Mouse (Mus musculus): Measurements from ENCODE around the gene Clec4g.
A peak's percentile ranks its signal among the peaks of the same experiment; 100 is the strongest.
"Not testable (repeated sequence)": the region's sequence is repeated elsewhere in the genome, so short reads cannot be mapped to it uniquely, and the experiment has no call there.

Gene Clec4g

GRCm38 (mm10) chr8:3720551-3720950, at the start of gene Clec4g:
TSS of gene Clec4g (minus strand) at chr8:3720651.
- no peak for DNase-seq

DNA sequence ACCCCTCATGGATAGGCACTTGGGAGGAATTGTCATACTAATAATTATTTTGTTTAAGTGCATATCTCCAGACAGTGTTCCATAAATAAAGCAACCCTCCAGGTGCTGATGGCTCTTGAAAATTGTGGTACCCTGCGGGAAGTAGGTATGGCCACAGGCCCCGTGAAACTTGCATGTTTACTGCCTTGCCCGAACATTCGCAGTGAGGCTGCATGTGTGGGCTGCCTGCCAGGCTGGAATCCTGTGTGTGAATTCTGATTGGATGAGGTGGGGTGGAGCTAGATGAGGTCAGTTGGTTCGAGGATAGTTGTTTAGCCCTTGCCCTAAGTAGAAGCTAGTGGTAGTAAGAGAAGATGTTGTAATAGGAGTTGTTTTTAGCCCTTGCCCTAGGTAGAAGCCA, 48.2 kb upstream of the Clec4g start:
- DNase-seq, result not testable (repeated sequence)

GRCm38 (mm10) chr8:3754261-3754850, 33.9 kb upstream of the Clec4g start:
- peak; percentile 38 for DNase-seq

GRCm38 (mm10) chr8:3748761-3749160, 28.3 kb upstream of the Clec4g start, which contains the start of gene Cd209a:
TSS of gene Cd209a (minus strand) at chr8:3748984.
- DNase-seq, result no peak

DNA sequence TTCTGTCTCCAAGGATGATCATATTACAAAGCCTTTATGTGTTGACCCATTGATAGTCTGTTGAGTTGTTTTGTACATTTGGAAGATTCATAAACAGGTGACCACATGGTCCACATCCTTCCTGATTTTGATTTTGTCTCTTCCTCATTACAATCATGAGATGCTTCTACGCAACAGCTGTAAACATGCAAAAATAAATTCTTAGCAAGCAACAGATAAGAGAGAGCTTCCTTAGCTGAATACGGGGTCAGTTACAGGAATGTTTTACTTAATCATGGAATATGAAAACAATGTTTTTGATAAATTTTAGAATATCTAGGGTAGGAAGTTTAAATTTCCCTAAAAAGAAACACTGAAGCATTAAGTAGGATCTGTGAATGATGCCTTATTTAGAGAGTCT, 16.5 kb upstream of the Clec4g start:
- DNase-seq, result no peak

- no peak for DNase-seq
Measured at GRCm38 (mm10) chr8:3735599-3735998, 15.1 kb upstream of the Clec4g start.

GRCm38 (mm10) chr8:3734084-3734483, 13.6 kb upstream of the Clec4g start:
- no peak for DNase-seq

DNA sequence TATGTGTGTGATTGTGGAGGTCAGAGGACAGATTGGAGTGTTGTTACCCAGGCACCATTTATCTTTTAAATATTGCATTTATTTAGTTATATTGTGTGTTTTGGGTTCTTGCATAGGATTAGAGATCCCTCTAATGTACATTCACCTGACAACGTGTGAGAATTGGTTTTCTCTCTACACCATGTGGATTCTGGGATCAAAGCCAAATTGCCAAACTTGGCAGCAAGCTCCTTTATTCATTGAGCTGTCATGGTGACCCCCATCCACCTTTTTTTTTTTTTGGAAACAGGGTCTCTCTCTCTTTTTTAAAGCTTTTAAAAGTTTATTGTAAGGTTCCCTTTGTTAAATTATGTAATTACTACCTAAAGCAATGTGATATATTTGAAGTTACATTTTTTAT, 590 bp upstream of the Clec4g start:
- no peak for DNase-seq

- peak; percentile 78 for DNase-seq
Measured at GRCm38 (mm10) chr8:3718559-3718958, 1.9 kb downstream of the Clec4g start.

DNA sequence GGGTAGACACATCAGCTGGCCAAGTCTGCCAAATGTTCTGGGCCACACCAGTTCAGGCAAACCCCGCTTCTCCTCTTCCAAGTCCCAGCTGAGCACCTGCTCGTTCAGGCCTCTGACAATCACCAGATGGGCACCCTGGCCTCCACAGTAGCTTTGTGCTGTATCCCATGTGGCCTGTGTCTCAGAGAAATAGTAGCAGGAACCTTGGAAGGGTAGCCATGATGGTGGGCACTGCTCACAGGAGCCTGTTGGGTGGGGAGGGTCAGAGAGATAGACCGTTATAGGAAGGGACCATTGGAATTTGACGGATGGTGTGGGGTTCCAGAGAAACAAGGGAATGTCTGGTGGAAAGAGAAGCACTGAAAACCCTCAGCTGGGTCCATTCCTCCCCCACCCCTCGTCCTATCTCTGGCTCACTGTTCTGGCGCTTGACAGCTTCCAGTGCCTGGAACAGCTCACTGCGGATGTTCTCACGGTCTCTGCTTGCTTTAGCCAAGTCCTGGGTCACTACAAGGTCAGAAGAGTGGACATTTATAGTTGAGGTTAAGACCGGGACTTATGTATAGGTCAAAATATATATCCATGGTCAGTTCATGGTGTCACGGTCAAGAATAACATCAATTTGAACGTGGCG, 3.0 kb downstream of the Clec4g start:
- DNase-seq, result no peak

- DNase-seq, result no peak
Measured at GRCm38 (mm10) chr8:3711646-3712045, 8.8 kb downstream of the Clec4g start.

GRCm38 (mm10) chr8:3710312-3710711, 10.1 kb downstream of the Clec4g start:
- no peak for DNase-seq

DNA sequence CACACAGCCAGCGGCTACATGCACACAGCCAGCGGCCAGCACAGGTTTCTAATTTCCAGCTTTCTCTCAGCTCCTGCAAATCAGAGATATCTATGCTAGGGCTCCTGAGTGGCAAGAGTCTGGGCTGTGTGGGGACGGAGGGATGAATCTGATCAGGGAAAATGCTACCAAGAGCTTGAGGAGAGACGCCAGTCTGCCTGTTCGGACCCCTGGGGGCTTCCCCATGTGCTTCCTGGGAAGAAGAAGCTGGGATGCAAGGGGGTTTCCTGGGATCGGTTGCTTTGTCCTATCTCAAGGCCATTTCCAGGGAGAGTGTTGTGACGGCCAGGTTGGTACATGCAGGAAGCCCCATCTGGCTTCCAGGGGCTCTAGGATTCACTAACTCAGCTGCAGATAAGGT, 12.8 kb downstream of the Clec4g start:
- no peak for DNase-seq

DNA sequence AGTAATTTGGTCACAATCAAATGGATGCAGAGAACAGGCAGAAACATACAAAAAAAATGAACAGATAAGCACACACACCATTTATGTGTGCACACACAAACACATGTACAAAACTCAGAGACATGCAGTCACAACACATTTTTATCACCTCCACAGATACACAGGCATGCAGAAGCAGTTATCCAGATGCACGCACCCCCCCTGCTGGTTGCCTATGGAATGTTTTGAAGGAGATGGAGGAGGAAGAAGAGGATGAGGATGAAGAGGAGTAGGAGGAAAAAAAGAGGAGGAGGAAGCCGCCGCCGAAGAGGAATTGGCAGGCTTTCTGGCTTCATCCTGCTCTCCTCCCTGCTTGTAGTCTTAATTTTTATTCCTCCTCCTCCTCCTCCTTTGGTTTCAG, 14.7 kb downstream of the Clec4g start:
- no peak for DNase-seq

GRCm38 (mm10) chr8:3701491-3701890, 19.0 kb downstream of the Clec4g start:
- no peak for DNase-seq

DNA sequence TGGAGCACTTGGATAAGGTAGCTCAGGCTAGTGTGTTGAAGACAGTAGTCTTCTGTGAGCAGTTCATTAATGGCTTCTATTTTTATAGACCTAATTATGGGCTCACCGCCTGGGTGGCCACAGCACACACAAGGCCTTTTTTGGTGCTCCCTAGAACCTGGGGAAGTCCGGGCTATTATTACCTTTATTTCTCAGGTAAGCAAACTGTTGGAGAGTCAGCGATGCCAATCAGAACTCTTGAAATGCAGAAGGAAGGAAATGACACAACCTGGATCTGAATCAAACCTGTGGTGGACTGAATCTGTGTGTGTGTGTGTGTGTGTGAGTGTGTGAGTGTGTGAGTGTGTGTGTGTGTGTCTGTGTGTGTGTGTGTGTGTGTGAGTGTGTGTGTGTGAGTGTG, 26.3 kb downstream of the Clec4g start, which contains the start of gene Fcer2a:
Gene Fcer2a (minus strand): TSS at position 55 of the 400 bp plus-strand sequence.
- no peak for DNase-seq

GRCm38 (mm10) chr8:3690774-3691173, 29.7 kb downstream of the Clec4g start:
- DNase-seq, result no peak

DNA sequence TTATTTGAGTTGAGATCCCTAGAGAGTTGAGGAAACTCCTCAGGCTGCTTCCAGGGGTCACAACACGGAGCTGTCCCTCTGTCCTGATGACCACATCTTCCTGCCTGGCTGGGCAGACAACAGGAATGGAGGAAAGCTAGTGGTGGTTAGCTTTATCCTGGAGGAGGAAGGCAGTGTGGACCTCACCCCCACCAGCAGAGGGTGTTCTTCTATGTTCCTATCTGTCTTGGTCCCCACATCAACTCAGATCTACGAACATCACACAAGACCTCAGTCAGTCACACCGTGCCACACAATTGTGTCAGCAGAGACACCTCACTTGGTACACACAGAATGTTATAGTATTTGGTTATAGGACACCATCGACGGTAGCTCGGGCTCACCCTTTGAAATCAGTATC, 32.9 kb downstream of the Clec4g start:
- DNase-seq, result no peak

GRCm38 (mm10) chr8:3685422-3685821, 35.0 kb downstream of the Clec4g start:
- no peak for DNase-seq

DNA sequence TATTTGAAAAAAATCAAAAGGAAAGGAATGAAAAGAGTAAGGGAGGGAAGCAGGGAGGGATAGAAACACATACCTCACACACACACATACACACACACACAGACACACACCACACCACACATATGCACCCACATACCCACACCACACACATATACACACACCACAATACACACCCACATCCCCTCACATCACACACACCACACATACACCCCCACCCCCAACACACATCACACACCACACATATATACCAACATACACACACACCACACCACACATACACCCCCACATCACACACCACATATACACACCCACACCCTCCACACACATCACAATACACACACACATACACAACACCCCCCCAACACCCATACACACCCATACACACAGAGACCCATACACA, 35.9 kb downstream of the Clec4g start:
- DNase-seq, result no peak

DNA sequence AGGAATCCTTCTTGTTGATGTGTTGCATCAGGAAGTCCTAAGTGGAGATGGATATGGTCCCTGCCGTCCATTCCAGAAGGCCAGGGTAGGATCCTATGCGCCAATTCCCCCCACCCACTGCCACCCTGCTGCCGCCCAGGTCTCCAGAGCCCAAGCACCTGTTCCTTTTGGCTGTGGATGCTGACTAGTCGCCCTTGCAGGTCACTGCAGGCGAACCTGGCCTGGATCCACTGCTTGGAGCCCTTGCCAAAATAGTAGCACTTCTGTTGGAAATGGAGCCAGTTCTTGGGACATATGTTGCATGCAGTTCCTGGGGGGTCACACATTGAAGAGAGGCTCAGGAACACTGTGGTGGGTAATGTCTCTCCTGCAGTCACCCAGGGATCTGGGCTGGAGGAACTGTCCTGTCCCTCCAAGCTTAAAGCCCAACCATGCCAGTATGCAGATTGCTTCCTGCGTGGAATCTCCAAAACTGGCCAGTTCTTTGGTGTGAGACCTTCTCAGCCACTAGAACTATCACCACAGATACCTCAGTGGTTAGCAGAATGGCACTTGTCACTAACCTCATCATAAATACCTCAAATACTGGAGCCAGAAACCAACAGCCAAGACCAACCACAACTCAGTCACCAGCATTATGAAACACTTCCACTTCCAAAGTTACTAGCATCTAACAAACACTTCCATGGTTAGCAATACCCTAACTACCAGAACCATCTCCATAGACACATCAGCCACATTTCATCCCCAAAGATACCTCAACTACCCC, 36.9 kb downstream of the Clec4g start:
- DNase-seq, result no peak

GRCm38 (mm10) chr8:3682435-3682834, 38.0 kb downstream of the Clec4g start:
- no peak for DNase-seq

DNA sequence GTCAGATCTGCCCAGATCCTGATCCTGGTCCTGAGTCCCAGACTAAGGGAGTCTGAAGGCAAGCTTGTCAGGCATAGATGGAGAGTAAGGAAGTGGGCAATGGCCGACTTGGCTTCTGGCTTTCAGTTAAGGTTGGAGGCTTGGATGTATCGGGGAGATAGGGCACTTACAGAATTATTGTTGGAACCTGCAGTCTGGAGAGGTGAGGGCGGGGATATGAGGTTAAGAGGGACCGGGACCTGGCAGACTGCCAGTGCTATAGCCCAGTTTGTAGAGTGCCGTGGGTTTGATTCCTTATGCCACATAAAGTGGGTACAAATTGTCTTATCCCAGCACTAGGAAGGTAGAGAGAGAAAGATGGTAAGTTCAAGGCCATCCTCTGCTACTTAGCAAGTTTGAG, 40.8 kb downstream of the Clec4g start:
- DNase-seq, result no peak

DNA sequence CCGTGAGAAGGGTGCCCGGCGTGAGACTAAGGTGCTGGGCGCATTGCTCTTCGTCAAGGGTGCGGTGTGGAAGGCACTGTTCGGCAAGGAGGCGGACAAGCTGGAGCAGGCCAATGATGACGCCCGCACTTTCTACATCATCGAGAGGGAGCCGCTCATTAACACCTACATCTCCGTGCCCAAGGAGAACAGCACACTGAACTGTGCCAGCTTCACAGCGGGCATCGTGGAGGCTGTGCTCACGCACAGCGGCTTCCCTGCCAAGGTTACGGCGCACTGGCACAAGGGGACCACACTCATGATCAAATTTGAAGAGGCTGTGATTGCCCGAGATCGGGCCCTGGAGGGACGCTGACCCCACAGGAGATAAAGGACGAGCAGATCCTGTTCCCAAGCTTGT, 41.2 kb downstream of the Clec4g start:
- no peak for DNase-seq
